Mouse (Mus musculus) heart, embryonic 14.5 days (tissue): Measurements from ENCODE around the gene Rdh8. TPM values are rescaled to one million over a fixed set of nuclear protein-coding genes. Genes with fewer than 3 reads are reported as not detected.

Experiments
- ATAC-seq: fragments of 200-750 bp; cut with Nextera tagmentation; 2 replicates; pipeline ENCODE4 v1.8.0; 2017; ENCODE audit warnings: low read depth, moderate TSS enrichment; ENCODE audit not compliant: insufficient number of reproducible peaks, insufficient read depth, low FRiP score
- H3K27ac ChIP-seq, 2 experiments: fragments of 200-500 bp in 1 of 2; fragments of 300-500 bp in 1 of 2; sonication (generic) in 1 of 2; replicated peaks in 1 of 2; 2 replicates each; pipeline ENCODE4 v1.5.1; 2012 to 2014; ENCODE audit warnings: low read depth in 2 of 2, low read length in 2 of 2, control low read depth in 1 of 2, mild to moderate bottlenecking in 1 of 2, mixed read lengths in 1 of 2; ENCODE audit not compliant: control insufficient read depth in 1 of 2, insufficient read depth in 1 of 2
- H3K27me3 ChIP-seq: fragments of 300-500 bp; sonication (generic); 2 replicates; pipeline ENCODE4 v1.6.1; 2014; ENCODE audit warnings: mild to moderate bottlenecking, low read length, control low read depth; ENCODE audit not compliant: control insufficient read depth, insufficient read depth
- H3K36me3 ChIP-seq: fragments of 300-500 bp; sonication (generic); 2 replicates; pipeline ENCODE4 v1.6.1; 2014; ENCODE audit warnings: mild to moderate bottlenecking, control low read depth, low read length, mixed read lengths; ENCODE audit not compliant: control insufficient read depth, insufficient read depth
- H3K4me1 ChIP-seq, 2 experiments: fragments of 200-500 bp in 1 of 2; fragments of 300-500 bp in 1 of 2; sonication (generic) in 1 of 2; 2 replicates each; pipeline ENCODE4 v1.6.1; 2012 to 2014; ENCODE audit warnings: low read length in 2 of 2, control low read depth in 1 of 2, mixed read lengths in 1 of 2; ENCODE audit not compliant: control insufficient read depth in 2 of 2, insufficient read depth in 2 of 2
- H3K4me2 ChIP-seq: fragments of 300-500 bp; sonication (generic); 2 replicates; pipeline ENCODE4 v1.6.1; 2014; ENCODE audit warnings: mild to moderate bottlenecking, low read length
- H3K4me3 ChIP-seq, 2 experiments: fragments of 200-500 bp in 1 of 2; fragments of 300-500 bp in 1 of 2; sonication (generic) in 1 of 2; 2 replicates each; pipeline ENCODE4 v1.5.1; 2012 to 2014; ENCODE audit warnings: low read length in 2 of 2, mild to moderate bottlenecking in 2 of 2, control low read depth in 1 of 2, low read depth in 1 of 2, moderate library complexity in 1 of 2; ENCODE audit not compliant: control insufficient read depth in 1 of 2, insufficient read depth in 1 of 2
- H3K9ac ChIP-seq: fragments of 300-500 bp; sonication (generic); 2 replicates; pipeline ENCODE4 v1.6.1; 2014; ENCODE audit warnings: mild to moderate bottlenecking, low read length
- H3K9me3 ChIP-seq: fragments of 300-500 bp; sonication (generic); 2 replicates; pipeline ENCODE4 v1.6.1; 2016; ENCODE audit warnings: low read length, control low read depth; ENCODE audit not compliant: control insufficient read depth
- WGBS: fragments of 180-500 bp; shearing (Covaris S2); extraction: QIAGEN DNeasy Blood & Tissue Kit; methylation state at CpG from one replicate; pipeline ENCODE4 v1.1.7; 2014; 5-methylcytosine and 5-hydroxymethylcytosine counted together
- polyA plus RNA-seq: library from polyadenylated mRNA; unstranded; fragments of >200 nt; fragmentation: Nextera tagmentation; extraction: Ambion mirVana; gene quantifications from 2 replicates; pipeline ENCODE4 v1.2.1, GENCODE M21; 2014

Rdh8 gene
- polyA plus RNA-seq, 1 experiment from 2014 or later: not detected

DNA sequence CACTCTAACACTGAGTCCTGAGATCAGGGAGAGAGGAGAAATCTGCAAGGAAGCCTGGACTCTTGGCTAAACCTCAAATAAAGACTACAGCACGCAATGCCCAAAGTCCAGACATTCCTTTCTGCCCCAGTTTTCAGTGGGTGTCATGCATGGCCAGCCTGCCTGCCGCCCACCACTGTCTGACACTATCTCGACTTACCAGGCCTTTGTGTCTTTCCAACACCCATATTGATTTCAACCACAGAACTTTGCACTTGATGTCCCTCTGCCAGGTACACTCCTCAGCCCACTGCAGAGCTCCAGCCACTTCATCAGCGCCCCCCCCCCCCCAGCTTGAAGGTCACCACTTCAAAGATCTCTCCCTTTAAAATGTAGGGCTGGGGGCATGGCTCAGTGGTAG lies 43.9 kb downstream of the Rdh8 start:
- Histone ChIP-seq H3K36me3 (no peaks in the 10 kb centered on the region), H3K9me3 (no peaks in the 10 kb centered on the region), H3K27me3 (peaks cover 1% of the 10 kb centered on the region; the same call in 1 of the 2 replicates), H3K27ac (no peak overlapping the region), H3K4me1 (no peaks in the 10 kb centered on the region), H3K9ac (no peak overlapping the region), H3K4me3 (no peak overlapping the region), H3K4me2 (no peak overlapping the region)
- no peak for ATAC-seq
- WGBS: 56% methylated on average over 4 of the region's 4 CpGs

GRCm38 (mm10) chr9:20866879-20867278 lies 48.6 kb downstream of the Rdh8 start:
- WGBS: 49% methylated on average over 3 of the region's 3 CpGs
- Histone ChIP-seq H3K4me3 (no peak overlapping the region), H3K27me3 (peaks cover 34% of the 10 kb centered on the region), H3K27ac (no peak overlapping the region), H3K9me3 (no peaks in the 10 kb centered on the region), H3K9ac (no peak overlapping the region), H3K4me2 (no peak overlapping the region), H3K4me1 (peaks cover 0 to 9% of the 10 kb centered on the region in 2 experiments; a peak in 3 of 4 replicates), H3K36me3 (no peaks in the 10 kb centered on the region)
- ATAC-seq: no peak

GRCm38 (mm10) chr9:20868448-20869001 lies 50.2 kb downstream of the Rdh8 start, which contains the start of gene A230050P20Rik:
Gene A230050P20Rik (plus strand): TSS chr9:20868642.
- peak; percentile 37; the same call in 1 of the 2 replicates for ATAC-seq
- Histone ChIP-seq H3K36me3 (0 out of 2 replicates have a peak, but pooled peaks cover 3% of the 10 kb centered on the region), H3K27me3 (peaks cover 34% of the 10 kb centered on the region), H3K4me3 (peak within 1 kb of the TSS; percentile 52 to 54), H3K9me3 (no peaks in the 10 kb centered on the region), H3K27ac (no peak within 1 kb of the TSS), H3K4me1 (peaks cover 0 to 9% of the 10 kb centered on the region in 2 experiments; a peak in 3 of 4 replicates), H3K9ac (peak within 1 kb of the TSS; percentile 67), H3K4me2 (peak within 1 kb of the TSS; percentile 78)
- 8% methylated on average over 53 of the region's 53 CpGs for WGBS

- peak overlapping the region; percentile 78 for H3K4me2 ChIP-seq
- peak overlapping the region; percentile 52 to 54 for H3K4me3 ChIP-seq
- no peaks in the 10 kb centered on the region for H3K9me3 ChIP-seq
- H3K4me1 ChIP-seq: peaks cover 0 to 9% of the 10 kb centered on the region in 2 experiments; a peak in 3 of 4 replicates
- no peak overlapping the region for H3K27ac ChIP-seq
- no peak for ATAC-seq
- H3K27me3 ChIP-seq: peaks cover 34% of the 10 kb centered on the region
- WGBS: 8% methylated on average over 19 of the region's 19 CpGs
- H3K9ac ChIP-seq: peak overlapping the region; percentile 67
- H3K36me3 ChIP-seq: 0 out of 2 replicates have a peak, but pooled peaks cover 3% of the 10 kb centered on the region
Measured at GRCm38 (mm10) chr9:20869246-20869645, 50.9 kb downstream of the Rdh8 start.

DNA sequence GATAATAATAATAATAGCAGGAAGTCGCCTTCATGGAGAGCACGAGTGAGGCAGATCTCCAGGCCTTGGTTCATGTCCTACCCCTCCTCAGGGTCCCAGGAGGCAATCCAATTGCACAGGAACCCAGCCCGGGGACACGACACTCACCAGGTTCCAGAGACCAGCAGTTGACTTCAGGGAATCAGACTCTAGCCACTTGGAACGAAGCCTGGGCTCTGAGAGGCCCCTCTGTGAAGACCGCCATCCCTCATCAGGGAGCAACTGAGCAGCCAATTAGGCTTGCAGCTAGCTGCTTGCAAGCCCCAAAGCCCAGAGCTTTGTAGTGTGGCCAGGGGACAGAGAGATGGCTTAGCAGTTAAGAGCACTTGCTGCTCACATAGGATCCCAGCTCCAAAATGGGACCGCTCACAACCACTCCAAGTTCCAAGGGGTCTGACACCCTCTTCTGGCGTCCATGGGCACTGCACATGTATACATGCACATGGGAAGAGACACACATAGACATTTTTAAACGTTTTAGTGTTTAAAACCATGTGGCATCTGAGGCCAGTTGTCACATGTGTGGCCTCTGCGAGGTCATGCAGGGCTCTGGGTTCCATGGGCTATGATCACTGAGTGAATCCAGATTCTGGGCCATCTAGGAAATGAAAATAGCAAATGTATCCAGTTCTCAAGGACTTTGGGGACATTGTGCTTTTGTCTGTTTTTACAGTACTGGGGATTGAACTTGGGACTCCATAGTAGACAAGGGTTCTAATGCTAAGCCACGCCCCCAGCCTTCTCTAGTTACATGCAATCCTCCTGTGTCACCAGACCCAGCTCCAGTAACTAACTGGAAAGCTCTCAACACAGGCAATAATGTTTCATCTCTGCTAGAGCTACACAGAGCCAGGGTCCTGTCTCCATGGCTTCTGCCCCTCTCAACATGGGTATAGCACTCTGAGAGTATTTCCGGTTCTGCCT lies 52.2 kb downstream of the Rdh8 start:
- no peak overlapping the region for H3K27ac ChIP-seq
- no peak overlapping the region for H3K4me2 ChIP-seq
- H3K4me3 ChIP-seq: no peak overlapping the region
- 73% methylated on average over 12 of the region's 12 CpGs for WGBS
- H3K9me3 ChIP-seq: no peaks in the 10 kb centered on the region
- 0 out of 2 replicates have a peak, but pooled peaks cover 3% of the 10 kb centered on the region for H3K36me3 ChIP-seq
- peaks cover 0 to 9% of the 10 kb centered on the region in 2 experiments; a peak in 3 of 4 replicates for H3K4me1 ChIP-seq
- ATAC-seq: no peak
- peaks cover 34% of the 10 kb centered on the region for H3K27me3 ChIP-seq
- no peak overlapping the region for H3K9ac ChIP-seq

GRCm38 (mm10) chr9:20872991-20873390 lies 54.7 kb downstream of the Rdh8 start:
- WGBS: 76% methylated on average over 10 of the region's 10 CpGs
- Histone ChIP-seq H3K27me3 (peaks cover 25% of the 10 kb centered on the region), H3K27ac (no peak overlapping the region), H3K9ac (no peak overlapping the region), H3K4me2 (no peak overlapping the region), H3K9me3 (no peaks in the 10 kb centered on the region), H3K4me1 (peaks cover 2 to 9% of the 10 kb centered on the region in 2 experiments; a peak in 3 of 4 replicates), H3K36me3 (0 out of 2 replicates have a peak, but pooled peaks cover 3% of the 10 kb centered on the region), H3K4me3 (no peak overlapping the region)
- ATAC-seq: no peak

- H3K27me3 ChIP-seq: peaks cover 20% of the 10 kb centered on the region
- H3K4me1 ChIP-seq: peaks cover 2 to 7% of the 10 kb centered on the region in 2 experiments; a peak in 3 of 4 replicates
- no peak overlapping the region for H3K4me3 ChIP-seq
- 0 out of 2 replicates have a peak, but pooled peaks cover 3% of the 10 kb centered on the region for H3K36me3 ChIP-seq
- no peak overlapping the region for H3K4me2 ChIP-seq
- no peak for ATAC-seq
- no peak overlapping the region for H3K9ac ChIP-seq
- 81% methylated on average over 12 of the region's 12 CpGs for WGBS
- no peaks in the 10 kb centered on the region for H3K9me3 ChIP-seq
- H3K27ac ChIP-seq: no peak overlapping the region
Measured at GRCm38 (mm10) chr9:20873521-20873920, 55.2 kb downstream of the Rdh8 start.
